Mouse (Mus musculus) hindbrain, embryonic 13.5 days (tissue): Measurements from ENCODE around the gene Krtap5-5. TPM values are rescaled to one million over a fixed set of nuclear protein-coding genes. Genes with fewer than 3 reads are reported as not detected.
"Not testable (repeated sequence)": the region's sequence is repeated elsewhere in the genome, so short reads cannot be mapped to it uniquely, and the experiment has no call there.

ENCODE experiments used
- ATAC-seq: fragments of 200-750 bp; cut with Nextera tagmentation; 2 replicates; pipeline ENCODE4 v1.8.0; 2017; ENCODE audit warnings: moderate TSS enrichment; ENCODE audit not compliant: low FRiP score
- H3K27ac ChIP-seq: fragments of 300-500 bp; sonication (generic); 2 replicates; pipeline ENCODE4 v1.5.1; 2015; ENCODE audit warnings: inconsistent platforms, mild to moderate bottlenecking, moderate library complexity
- H3K27me3 ChIP-seq: fragments of 300-500 bp; sonication (generic); 2 replicates; pipeline ENCODE4 v1.6.1; 2015; ENCODE audit warnings: mild to moderate bottlenecking, inconsistent platforms
- H3K36me3 ChIP-seq: fragments of 300-500 bp; sonication (generic); 2 replicates; pipeline ENCODE4 v1.6.1; 2015; ENCODE audit warnings: mild to moderate bottlenecking, inconsistent platforms
- H3K4me1 ChIP-seq: fragments of 300-500 bp; sonication (generic); replicated peaks from 2 replicates; pipeline ENCODE4 v1.6.1; 2015; ENCODE audit warnings: inconsistent platforms
- H3K4me2 ChIP-seq: fragments of 300-500 bp; sonication (generic); 2 replicates; pipeline ENCODE4 v1.6.1; 2015; ENCODE audit warnings: inconsistent platforms, mild to moderate bottlenecking, moderate library complexity
- H3K4me3 ChIP-seq: fragments of 300-500 bp; sonication (generic); 2 replicates; pipeline ENCODE4 v1.5.1; 2015; ENCODE audit warnings: mild to moderate bottlenecking, inconsistent platforms
- H3K9ac ChIP-seq: fragments of 300-500 bp; sonication (generic); 2 replicates; pipeline ENCODE4 v1.6.1; 2015; ENCODE audit warnings: mild to moderate bottlenecking, inconsistent platforms
- H3K9me3 ChIP-seq: fragments of 300-500 bp; sonication (generic); 2 replicates; pipeline ENCODE4 v1.6.1; 2016; ENCODE audit warnings: inconsistent platforms
- WGBS: fragments of 180-500 bp; shearing (Covaris S2); methylation state at CpG from one replicate; pipeline ENCODE4 v1.1.7; 2015; 5-methylcytosine and 5-hydroxymethylcytosine counted together
- polyA plus RNA-seq: library from polyadenylated mRNA; unstranded; fragments of >200 nt; fragmentation: Nextera tagmentation; extraction: Ambion mirVana; gene quantifications from 2 replicates; pipeline ENCODE4 v1.2.1, GENCODE M21; 2015

Gene Krtap5-5
- polyA plus RNA-seq: not detected in 2 replicates

GRCm38 (mm10) chr7:142229871-142230270 is at the start of gene Krtap5-5:
Gene Krtap5-5 (minus strand): TSS chr7:142229971.
- not testable (repeated sequence) for H3K4me1 ChIP-seq, H3K4me2 ChIP-seq, ATAC-seq, H3K27me3 ChIP-seq, H3K36me3 ChIP-seq, H3K4me3 ChIP-seq, H3K27ac ChIP-seq, H3K9me3 ChIP-seq, H3K9ac ChIP-seq
- 60% methylated on average over 3 of the region's 3 CpGs for WGBS

GRCm38 (mm10) chr7:142279291-142279690 is 49.5 kb upstream of the Krtap5-5 start:
- 80% methylated on average over 1 of the region's 1 CpGs for WGBS
- not testable (repeated sequence) for ATAC-seq

GRCm38 (mm10) chr7:142278183-142278582 is 48.4 kb upstream of the Krtap5-5 start:
- H3K4me1 ChIP-seq, H3K9me3 ChIP-seq, H3K4me3 ChIP-seq, H3K4me2 ChIP-seq, H3K36me3 ChIP-seq, H3K27ac ChIP-seq, H3K9ac ChIP-seq: not testable (repeated sequence)
- WGBS: 2% methylated on average over 3 of the region's 3 CpGs
- peaks cover 25% of the 10 kb centered on the region for H3K27me3 ChIP-seq
- ATAC-seq: 0 out of 2 replicates have a peak, but pooled peaks have one; percentile 13

More at GRCm38 (mm10) chr7:142279291-142279690, 49.5 kb upstream of the Krtap5-5 start:
- peaks cover 29% of the 10 kb centered on the region for H3K27me3 ChIP-seq
- not testable (repeated sequence) for H3K36me3 ChIP-seq, H3K4me1 ChIP-seq, H3K9me3 ChIP-seq, H3K9ac ChIP-seq, H3K4me3 ChIP-seq, H3K4me2 ChIP-seq, H3K27ac ChIP-seq

GRCm38 (mm10) chr7:142274263-142274662 is 44.5 kb upstream of the Krtap5-5 start, which contains the start of gene Gm4559:
Gene Gm4559 (minus strand): TSS chr7:142274363.
- not testable (repeated sequence) for H3K4me3 ChIP-seq, H3K27me3 ChIP-seq, H3K36me3 ChIP-seq

GRCm38 (mm10) chr7:142258254-142258653 is 28.5 kb upstream of the Krtap5-5 start, which contains the start of gene Gm2431:
Gene Gm2431 (minus strand): TSS chr7:142258354.
- not testable (repeated sequence) for ATAC-seq, H3K27me3 ChIP-seq, H3K4me1 ChIP-seq, H3K4me3 ChIP-seq, H3K4me2 ChIP-seq, H3K27ac ChIP-seq, H3K36me3 ChIP-seq, H3K9me3 ChIP-seq, H3K9ac ChIP-seq
- WGBS: 74% methylated on average over 1 of the region's 1 CpGs

More at GRCm38 (mm10) chr7:142274263-142274662, 44.5 kb upstream of the Krtap5-5 start, which contains the start of gene Gm4559:
- not testable (repeated sequence) for H3K9ac ChIP-seq, H3K4me1 ChIP-seq, ATAC-seq, H3K9me3 ChIP-seq, H3K4me2 ChIP-seq, H3K27ac ChIP-seq

- Histone ChIP-seq H3K9me3 (no peaks in the 10 kb centered on the region), H3K4me2 (no peak overlapping the region), H3K4me1 (no peaks in the 10 kb centered on the region), H3K36me3 (no peaks in the 10 kb centered on the region), H3K27me3 (0 out of 2 replicates have a peak, but pooled peaks cover 5% of the 10 kb centered on the region), H3K27ac (no peak overlapping the region), H3K4me3 (no peak overlapping the region), H3K9ac (no peak overlapping the region)
- no peak for ATAC-seq
- WGBS: 2% methylated on average over 2 of the region's 2 CpGs
These were observed 25.7 kb upstream of the Krtap5-5 start for GRCm38 (mm10) chr7:142255517-142255916.

- ATAC-seq: no peak
- WGBS: 3% methylated on average over 1 of the region's 1 CpGs
- Histone ChIP-seq H3K9ac (no peak overlapping the region), H3K36me3 (no peaks in the 10 kb centered on the region), H3K4me1 (no peaks in the 10 kb centered on the region), H3K4me2 (no peak overlapping the region), H3K9me3 (no peaks in the 10 kb centered on the region), H3K27me3 (0 out of 2 replicates have a peak, but pooled peaks cover 5% of the 10 kb centered on the region), H3K27ac (no peak overlapping the region), H3K4me3 (no peak overlapping the region)
These were observed 20.1 kb upstream of the Krtap5-5 start for GRCm38 (mm10) chr7:142249824-142250223.

- H3K4me3 ChIP-seq: no peak within 1 kb of the TSS
- no peaks in the 10 kb centered on the region for H3K9me3 ChIP-seq
- no peak within 1 kb of the TSS for H3K4me2 ChIP-seq
- H3K9ac ChIP-seq: no peak within 1 kb of the TSS
- no peaks in the 10 kb centered on the region for H3K27me3 ChIP-seq
- H3K4me1 ChIP-seq: no peaks in the 10 kb centered on the region
- ATAC-seq: no peak
- no peaks in the 10 kb centered on the region for H3K36me3 ChIP-seq
- H3K27ac ChIP-seq: no peak within 1 kb of the TSS
- 51% methylated on average over 2 of the region's 2 CpGs for WGBS
These were observed 11.2 kb upstream of the Krtap5-5 start, which contains the start of gene Gm40460 for GRCm38 (mm10) chr7:142240978-142241377. Gene Gm40460 (minus strand): TSS chr7:142241078.

- no peak for ATAC-seq
- H3K4me2 ChIP-seq: no peak overlapping the region
- no peaks in the 10 kb centered on the region for H3K4me1 ChIP-seq
- no peaks in the 10 kb centered on the region for H3K36me3 ChIP-seq
- no peaks in the 10 kb centered on the region for H3K27me3 ChIP-seq
- no peak overlapping the region for H3K27ac ChIP-seq
- no peak overlapping the region for H3K4me3 ChIP-seq
- WGBS: 36% methylated on average over 1 of the region's 1 CpGs
- no peak overlapping the region for H3K9ac ChIP-seq
- no peaks in the 10 kb centered on the region; the same call in 1 of the 2 replicates for H3K9me3 ChIP-seq
These were observed 1.8 kb upstream of the Krtap5-5 start for GRCm38 (mm10) chr7:142231540-142231939.

GRCm38 (mm10) chr7:142224518-142224917 is 5.3 kb downstream of the Krtap5-5 start:
- H3K4me3 ChIP-seq: no peak overlapping the region
- no peaks in the 10 kb centered on the region for H3K9me3 ChIP-seq
- no peak overlapping the region for H3K27ac ChIP-seq
- no peaks in the 10 kb centered on the region for H3K27me3 ChIP-seq
- H3K4me2 ChIP-seq: no peak overlapping the region
- no peak for ATAC-seq
- H3K9ac ChIP-seq: no peak overlapping the region
- no peaks in the 10 kb centered on the region for H3K36me3 ChIP-seq
- no peaks in the 10 kb centered on the region for H3K4me1 ChIP-seq
- WGBS: 66% methylated on average over 2 of the region's 2 CpGs

GRCm38 (mm10) chr7:142212136-142212535 is 17.6 kb downstream of the Krtap5-5 start:
- not testable (repeated sequence) for H3K4me3 ChIP-seq, H3K27me3 ChIP-seq, H3K36me3 ChIP-seq, H3K4me1 ChIP-seq, ATAC-seq, H3K4me2 ChIP-seq, H3K27ac ChIP-seq, H3K9ac ChIP-seq, H3K9me3 ChIP-seq
- 68% methylated on average over 1 of the region's 1 CpGs for WGBS

GRCm38 (mm10) chr7:142211559-142211958 is 18.2 kb downstream of the Krtap5-5 start, which contains the start of gene Gm7579:
Gene Gm7579 (plus strand): TSS chr7:142211859.
- Histone ChIP-seq H3K4me3 (no peak within 1 kb of the TSS), H3K9me3 (no peaks in the 10 kb centered on the region), H3K4me2 (no peak within 1 kb of the TSS), H3K36me3 (no peaks in the 10 kb centered on the region), H3K27me3 (no peaks in the 10 kb centered on the region), H3K27ac (no peak within 1 kb of the TSS), H3K4me1 (no peaks in the 10 kb centered on the region), H3K9ac (no peak within 1 kb of the TSS)
- no peak for ATAC-seq
- WGBS: 67% methylated on average over 1 of the region's 1 CpGs

- WGBS: 80% methylated on average over 5 of the region's 5 CpGs
These were observed 22.9 kb downstream of the Krtap5-5 start for GRCm38 (mm10) chr7:142206891-142207290.

More at GRCm38 (mm10) chr7:142206891-142207290, 22.9 kb downstream of the Krtap5-5 start:
- H3K4me2 ChIP-seq, H3K27ac ChIP-seq, H3K4me1 ChIP-seq, H3K27me3 ChIP-seq, ATAC-seq, H3K4me3 ChIP-seq, H3K9ac ChIP-seq, H3K36me3 ChIP-seq, H3K9me3 ChIP-seq: not testable (repeated sequence)
